Mouse (Mus musculus): ENCODE measurements around the gene Inka1.
"Not testable (repeated sequence)": the region's sequence is repeated elsewhere in the genome, so short reads cannot be mapped to it uniquely, and the experiment has no call there.

Gene Inka1

DNA sequence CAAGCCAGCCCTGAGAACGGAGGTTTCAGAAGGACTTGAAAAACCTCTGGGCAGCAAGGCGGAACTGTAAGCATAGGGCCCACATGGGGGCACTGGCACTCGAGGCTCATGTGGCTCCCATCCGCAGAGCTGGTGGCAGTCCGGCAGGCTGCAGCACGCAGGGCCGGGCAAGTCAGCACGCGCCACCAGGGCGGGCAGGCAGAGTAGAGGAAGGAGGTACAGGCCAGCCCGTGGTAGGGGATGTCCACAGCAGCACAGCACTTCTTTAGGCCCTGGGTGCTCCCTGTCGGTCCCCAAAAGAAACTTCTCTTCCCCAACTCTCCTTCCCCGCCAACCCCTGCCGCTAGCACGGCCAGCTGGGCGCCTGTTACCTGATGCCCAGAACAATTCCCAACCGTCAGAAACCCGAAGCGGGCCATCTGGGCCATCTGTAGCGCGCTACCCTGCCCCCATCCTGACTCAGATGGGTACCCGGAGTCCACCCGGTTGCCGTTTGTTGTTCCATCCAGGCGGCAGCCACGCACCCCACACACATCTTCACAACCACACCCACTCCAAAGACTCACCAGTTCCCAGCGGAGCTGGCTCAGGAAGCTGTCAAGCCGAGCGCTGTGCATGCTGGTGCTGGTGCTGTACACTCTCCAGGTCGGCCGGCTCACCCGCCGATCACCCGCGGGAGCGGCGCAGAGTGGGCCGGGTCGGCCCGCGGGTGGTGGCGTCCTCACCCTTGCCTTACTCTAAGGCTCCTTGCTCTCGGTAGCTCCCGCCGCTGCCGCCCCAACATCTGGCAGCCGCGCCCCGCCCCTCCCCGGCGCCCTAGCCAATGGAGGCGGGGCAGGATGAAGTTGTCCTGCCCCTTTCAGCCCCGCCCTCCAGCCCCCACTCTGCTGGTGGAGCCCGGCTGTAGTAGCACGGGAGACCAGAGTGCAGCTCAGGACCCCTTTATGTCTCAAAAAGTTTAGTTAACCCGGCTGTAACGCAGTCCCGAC is at the start of gene Inka1:
Gene Inka1, minus strand, starts transcription at position 749 of the 989 bp plus-strand sequence.
- peak; percentile 76 for DNase-seq

DNA sequence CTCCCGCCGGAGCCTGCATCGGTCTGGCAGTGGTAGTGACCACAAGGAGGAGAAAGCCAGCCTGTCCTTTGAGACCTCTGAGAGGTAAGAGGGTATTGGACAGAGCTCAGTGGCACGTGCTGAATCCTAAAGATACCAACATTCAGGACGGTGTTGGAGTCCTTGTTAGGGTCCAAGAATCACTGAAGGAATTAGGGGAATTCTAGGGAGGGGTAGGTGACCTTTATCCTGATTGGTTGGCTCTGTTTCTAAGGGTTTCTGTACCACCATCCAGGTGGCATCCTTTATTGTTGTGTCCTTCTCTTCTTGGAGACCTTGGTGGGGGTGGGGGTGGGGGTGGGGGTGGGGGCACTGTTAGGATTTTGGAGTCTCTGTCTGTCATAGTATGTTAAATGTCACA is 46.4 kb upstream of the Inka1 start:
- DNase-seq = no peak

DNA sequence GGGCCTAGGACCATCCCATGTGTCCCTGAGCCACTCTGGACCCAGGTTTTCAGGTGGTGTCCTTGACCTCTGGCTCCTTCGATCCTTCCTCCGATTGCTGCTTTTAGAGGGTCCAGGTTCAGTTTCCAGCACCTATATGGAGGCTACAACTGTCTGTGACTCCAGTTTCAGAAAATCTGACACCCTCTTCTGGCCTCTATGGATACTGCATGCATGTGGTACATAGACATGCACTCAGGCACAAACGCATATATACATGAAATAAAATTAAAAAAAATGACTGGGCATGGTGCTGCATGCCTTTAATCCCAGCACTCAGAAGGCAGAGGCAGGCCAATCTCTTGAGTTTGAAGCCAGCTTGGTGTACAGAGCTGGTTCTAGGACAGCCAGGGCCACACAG is 42.2 kb upstream of the Inka1 start:
- DNase-seq = no peak

DNA sequence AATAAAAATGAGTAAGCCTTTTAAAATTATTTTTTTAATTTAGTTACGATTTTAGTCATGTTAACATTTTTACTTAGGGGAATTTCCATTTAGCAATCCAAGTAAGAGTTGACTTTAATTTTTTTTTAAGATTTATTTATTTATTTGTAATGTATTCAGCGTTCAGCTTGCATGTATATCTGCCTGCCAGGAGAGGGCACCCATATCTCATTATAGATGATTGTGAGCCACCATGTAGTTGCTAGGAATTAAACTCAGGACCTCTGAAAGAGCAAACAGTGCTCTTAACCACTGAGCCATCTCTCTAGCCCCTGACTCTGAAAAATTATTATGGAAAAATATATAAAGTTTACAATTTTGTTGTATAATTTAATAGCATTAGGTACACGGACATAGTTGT is 40.9 kb upstream of the Inka1 start:
- no peak for DNase-seq

DNA sequence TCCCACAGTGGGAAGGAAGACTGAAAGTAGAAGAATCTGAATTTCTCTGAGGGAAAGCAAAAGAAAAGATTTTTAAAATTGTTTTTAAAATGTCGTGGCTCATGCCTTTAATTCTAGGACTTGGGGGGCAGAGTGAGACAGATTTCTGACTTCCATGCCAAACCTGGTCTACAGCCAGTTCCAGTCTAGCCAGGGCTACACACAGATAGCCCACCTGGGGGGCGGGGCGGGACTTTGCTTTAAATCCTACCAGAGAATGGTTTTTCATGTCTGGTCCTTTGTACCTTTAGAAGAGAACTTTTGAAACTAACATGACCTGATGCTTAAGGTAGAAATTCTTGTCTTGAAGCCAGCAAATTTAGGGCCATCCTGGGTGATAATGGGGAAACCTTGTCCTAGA is 37.5 kb upstream of the Inka1 start:
- no peak for DNase-seq

DNA sequence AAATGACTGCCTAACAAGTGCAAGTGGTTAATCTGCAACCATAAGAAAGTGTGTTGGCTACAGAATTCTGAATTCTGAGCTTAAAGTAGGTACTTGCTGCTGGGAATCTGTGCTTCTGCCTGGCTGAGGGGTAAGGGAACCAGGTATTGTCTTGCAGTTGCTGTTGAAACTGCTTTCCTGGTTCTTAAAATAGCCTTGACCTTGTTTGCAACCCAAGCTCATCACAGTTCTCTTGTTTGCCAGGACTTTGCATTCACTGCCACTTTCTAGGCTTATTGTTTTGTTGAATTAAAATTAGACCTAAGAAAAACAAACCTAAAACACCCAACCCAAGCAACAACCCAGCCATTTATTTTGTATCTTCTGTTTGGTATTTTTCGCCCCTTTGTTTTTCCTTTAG is 35.1 kb upstream of the Inka1 start:
- DNase-seq = no peak

DNA sequence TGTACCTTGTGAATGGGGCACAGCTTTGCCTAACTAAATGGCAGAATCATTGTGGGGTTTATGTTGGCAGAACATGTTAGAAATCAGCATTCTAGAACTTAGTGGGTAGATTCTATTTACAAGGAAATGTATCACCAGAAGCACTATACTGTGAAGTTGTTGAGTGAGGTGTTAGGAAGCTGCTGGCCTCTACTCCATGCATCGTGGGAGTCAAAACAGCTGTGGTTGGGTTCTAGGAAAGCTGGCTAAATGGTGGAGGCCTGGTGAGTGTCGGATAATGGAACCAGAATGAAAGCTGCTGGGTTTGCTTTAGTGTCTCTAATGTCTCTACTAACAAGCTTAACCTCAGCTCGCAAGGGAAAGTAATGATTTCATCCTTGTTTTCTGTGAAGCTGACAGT is 31.4 kb upstream of the Inka1 start:
- no peak for DNase-seq

DNA sequence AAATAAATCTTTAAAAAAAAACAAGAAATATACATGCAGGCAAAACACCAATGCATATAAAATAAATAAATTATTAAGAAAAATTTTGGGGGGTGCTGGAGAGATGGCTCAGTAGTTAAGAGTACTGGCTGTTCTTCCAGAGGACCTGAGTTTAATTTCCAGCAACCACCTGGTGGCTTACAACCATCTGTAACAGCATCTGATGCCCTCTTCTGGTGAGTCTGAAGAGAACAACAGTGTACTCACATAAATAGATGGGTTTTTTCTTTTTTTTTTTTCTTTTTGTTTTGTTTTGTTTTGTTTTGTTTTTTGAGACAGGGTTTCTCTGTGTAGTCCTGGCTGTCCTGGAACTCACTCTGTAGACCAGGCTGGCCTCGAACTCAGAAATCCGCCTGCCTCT is 27.9 kb upstream of the Inka1 start:
- DNase-seq = not testable (repeated sequence)

DNA sequence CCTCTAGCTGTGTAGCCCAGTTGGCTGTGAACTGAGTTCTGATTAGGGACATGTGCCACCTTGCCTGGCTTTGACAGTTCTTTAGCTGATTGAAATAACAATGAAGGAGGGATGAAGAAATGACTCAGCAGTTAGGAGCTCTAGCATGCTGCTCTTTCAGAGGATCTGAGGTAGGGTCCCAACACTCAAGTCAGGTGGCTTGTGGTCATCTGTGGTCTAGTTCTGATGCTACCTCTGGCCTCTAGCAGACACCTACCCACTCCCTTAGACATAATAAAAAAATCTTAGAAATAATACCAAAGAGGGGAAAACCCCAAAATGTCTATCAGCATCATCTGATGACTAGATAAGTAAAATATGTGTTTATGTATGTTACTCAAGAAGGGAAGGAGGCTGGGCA is 24.7 kb upstream of the Inka1 start:
- DNase-seq = no peak

DNA sequence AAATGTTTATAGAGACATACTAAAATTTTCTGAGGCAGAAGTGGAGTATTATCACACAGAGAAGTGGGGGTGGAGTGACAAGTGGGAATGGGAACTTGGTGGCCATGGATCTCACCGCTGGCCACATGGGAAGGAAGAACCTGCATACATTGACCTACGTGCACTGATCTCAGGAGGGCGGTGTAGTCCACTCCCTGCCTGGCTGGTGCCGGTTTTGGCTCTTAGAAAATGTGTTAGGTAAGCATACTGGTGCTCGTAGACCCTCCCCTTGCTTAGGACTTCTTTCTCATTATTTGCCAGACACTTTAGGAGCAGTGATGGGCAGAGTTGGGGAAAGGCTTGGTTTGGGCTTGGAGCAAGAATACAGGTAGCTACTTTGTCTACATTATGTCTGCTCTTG is 22.4 kb upstream of the Inka1 start:
- DNase-seq = no peak

DNA sequence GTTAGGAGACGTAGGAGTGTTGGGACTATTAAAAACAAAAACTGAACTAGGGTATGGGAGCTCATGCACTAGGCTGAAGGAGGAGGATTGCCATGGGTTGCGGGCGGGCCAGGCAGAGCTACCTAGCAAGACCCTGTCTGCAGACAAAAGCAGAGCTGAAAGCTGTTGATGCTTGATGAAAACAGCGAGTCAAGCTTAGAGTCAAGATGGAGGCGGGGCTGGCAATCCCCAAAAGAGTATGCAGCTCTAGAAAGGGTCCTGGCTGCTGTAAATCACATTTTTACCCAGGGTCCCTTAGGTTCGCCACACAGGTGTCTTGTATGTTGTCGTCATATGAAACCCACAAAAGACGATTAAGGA is 17.8 kb upstream of the Inka1 start:
- no peak for DNase-seq

DNA sequence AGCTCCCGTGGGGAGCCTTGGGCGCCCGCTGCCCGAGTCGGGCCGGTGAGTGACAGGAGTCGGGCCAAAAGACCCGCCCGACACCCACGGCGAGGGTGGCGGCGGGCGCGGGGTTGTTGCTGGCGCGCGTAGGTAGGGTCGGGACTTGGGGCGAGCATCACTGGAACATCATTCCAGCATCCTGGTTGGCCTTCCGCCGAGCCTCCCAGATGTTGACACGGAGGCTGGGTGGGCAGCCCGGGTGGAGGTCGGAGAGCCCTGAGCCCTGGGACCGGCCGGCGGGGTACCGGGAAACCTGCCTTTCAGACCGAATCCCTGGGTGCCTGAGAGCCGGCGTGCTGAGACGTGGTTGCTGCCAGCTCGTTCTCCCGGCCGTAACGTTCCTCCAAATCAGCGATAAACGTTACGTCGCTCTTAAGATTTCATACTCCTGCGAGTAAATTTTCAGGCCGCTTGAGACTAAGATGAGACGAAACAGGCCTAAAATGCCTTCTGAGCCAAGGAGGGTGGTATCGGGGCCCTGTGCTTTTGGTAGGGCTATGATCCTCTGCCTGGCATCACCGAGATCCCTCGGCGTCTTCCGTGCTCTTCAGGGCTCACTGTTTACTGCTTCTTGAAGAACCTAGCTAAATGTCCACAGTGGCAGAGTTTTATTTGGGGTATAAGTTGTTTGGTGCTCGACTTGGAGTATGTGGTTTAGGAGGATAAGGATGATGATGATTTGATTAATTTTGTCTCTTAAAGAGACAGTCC is 17.3 kb upstream of the Inka1 start:
- DNase-seq = peak; percentile 48

DNA sequence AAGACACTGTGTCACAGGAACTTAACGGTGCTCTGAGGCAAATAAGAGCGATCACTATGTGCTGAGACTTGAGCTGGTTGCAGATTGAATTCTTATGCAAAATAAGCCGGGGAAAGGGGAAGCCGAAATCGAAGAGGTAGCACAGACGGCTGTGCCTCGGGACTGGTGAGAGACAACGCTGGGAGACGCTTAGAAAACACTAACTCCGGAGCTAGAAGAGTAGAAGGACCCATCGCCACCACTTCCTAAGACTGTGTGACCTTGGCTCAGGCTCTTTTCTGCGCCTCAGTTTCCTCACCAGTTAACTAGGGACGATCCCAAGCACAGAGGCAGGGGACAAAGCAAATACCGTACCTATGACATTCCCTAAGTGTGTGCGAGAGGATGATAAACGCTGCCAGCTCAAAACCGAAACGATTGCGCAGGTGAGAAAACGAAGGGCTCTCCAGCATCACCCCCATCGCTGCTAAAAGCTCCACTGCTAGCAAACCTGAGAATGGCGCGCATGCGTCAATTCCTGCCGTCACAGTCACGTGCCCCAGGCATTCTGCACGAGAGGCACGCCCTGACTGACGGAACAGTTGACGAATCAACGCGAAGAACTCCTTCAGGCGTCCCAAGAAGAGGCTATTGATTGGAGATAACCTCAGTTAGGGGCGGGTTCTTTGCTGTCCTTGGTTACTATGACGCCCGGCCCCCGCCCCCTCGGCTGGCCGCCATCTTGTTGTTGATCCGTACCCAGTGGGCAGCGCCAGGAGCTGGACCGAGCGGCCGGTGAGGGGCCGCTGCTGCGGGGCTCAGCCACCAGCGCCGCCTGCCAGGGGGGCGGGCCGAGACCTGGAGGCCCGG is 16.5 kb upstream of the Inka1 start, which contains the start of gene Ip6k1:
Gene Ip6k1, plus strand, starts transcription at position 580 of the 849 bp plus-strand sequence.
- DNase-seq = peak; percentile 100

DNA sequence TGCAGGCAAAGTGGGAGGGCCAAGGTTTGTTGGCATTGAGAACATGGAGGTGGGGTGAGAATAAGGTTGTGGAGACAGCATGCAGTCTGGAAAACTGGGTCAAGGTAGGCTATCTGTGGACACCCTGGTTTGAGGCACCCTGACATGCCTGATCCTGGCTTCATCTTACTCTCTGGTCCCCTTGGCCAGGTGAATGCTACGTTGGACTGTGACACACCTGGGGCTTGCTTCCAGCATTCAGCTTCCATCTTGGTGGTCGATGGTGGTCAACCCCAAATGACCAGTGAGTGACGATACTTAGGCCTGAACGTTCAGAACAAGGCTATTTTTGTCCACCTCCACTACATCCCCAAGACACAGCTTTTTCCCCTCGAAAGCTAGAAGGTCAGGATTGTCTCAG is 10.4 kb upstream of the Inka1 start, which contains the start of gene Gm20662:
Gene Gm20662, plus strand, starts transcription at position 301 of the 400 bp plus-strand sequence.
- DNase-seq = no peak

DNA sequence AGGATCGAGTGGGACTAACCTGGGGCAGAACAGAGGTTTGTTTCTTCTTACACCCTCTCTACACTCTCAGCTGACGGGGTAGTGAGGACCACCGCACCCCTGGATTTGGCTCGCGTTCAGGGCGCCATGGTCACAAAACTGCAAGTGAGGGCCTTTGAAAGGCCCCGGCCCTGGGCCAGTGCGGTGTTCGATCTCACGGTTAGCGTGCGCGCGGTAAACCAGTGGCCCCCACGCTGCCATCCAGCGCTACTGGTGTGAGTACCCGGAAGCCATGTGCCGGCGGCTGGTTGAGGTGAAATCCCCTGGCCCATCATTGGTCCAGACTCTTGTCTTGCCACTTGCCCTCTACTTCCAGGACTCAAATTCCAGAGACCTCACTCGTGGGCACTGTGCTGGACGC is 9.8 kb upstream of the Inka1 start:
- DNase-seq = no peak

DNA sequence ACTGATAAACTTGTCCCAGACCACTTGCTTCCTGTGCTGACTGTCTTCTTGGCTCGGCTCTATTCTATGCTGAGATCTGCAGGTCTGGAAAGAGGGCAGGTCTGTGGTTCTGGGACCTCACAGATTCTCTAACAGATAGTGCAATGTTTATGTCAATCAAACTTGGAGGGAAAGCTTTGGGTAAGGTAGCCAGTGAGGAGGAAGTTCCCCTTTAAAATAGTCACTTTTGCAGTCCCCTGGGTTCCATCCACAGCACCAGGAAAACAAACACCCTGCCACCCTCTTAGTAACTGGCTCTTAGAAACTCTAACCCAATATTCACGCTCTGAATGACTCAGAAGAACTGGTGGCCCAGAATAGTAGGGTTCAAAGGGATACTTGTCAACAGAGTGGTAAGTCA is 8.8 kb upstream of the Inka1 start:
- no peak for DNase-seq

DNA sequence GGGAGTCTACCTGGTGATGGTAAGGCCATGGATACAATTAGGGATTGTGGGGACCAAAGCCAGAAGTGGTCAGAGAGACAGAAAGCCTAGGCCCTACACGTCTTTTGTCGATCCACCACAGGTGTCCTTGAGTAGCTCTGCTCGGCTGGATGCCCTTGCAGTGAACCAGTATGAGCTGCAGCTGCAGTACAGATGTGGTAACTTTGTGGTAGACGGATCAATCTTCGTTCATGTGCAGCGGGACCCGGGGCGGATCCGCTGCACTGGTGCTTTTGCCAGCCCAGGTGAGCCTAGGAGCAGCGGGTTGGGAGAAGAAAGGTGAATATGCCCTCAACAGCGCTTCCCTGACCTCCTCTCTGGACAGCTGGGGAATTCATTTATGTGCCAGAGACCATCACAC is 7.3 kb upstream of the Inka1 start:
- DNase-seq = no peak

DNA sequence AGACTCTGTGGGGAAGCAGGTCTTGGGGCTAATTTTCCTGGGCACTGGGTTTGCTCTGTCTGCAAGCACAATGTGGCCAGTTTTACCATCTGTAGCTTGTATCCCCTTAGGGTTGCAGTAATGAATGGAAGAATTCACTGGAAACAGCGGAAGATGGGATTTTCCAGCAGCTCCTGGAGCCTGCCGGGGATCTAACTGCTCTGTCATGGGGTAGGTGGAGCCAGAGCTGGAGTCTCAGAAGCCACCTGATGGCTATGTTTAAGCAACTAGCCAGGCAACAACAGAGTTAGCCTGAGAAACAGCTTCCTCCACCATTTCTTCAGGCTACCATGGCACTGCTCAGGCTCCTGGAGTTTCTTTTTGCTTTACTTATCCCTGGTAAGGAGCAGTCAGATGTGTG is 6.5 kb upstream of the Inka1 start, which contains the start of gene Cdhr4:
Gene Cdhr4, plus strand, starts transcription at position 301 of the 400 bp plus-strand sequence.
- DNase-seq = no peak

DNA sequence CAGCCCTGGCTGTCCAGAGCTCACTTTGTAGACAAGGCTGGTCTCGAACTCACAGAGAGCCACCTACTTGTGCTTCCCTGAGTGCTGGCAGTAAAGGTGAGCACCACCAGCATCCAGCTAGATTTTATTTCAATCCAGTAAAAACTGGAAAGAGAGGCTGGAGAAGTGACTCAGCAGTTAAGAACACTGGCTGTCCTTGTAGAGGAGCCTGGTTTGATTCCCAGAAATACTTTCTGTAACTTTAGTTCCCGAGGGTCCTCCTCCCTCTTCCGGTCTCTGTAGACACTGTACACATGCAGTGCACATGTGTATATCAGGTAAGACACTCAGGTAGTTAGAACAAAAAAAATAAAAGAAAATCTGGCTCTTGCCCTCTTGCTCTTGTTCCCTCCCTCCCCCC is 2.3 kb upstream of the Inka1 start:
- no peak for DNase-seq

DNA sequence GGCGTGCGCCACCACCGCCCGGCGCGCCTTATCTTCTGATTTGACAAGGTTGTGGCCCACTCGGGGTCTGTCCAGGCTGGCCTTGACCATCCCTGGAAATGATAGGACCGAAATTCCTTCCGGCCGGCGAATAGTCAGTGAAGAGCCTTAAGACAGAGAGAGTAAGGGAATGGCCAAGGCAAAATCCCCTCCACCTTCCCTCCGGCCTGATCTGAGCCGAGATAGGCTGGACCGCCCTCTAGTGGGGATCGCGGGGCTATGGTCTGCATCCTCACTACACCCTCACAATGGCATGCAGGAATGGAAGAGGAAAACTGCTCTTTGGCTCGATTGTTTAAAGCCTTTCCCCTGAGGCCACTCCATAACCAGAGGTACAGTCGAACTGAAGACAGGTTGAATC is 697 bp upstream of the Inka1 start:
- DNase-seq = peak; percentile 72

DNA sequence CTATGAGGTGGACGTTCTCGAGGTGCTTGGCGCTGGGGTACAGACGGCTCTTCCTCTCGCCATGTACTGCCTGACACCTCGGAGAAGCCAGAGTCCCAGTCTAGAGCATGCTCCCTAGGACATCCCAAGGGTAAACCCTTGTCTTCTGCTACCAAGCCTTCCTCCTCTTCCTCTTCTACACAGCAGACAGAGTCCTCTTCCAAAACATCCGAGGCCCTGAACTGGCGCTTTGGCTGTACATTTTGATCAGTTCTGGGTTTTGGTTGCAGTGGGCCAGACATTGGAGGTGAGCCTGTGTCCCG is 974 bp downstream of the Inka1 start:
- DNase-seq = no peak

DNA sequence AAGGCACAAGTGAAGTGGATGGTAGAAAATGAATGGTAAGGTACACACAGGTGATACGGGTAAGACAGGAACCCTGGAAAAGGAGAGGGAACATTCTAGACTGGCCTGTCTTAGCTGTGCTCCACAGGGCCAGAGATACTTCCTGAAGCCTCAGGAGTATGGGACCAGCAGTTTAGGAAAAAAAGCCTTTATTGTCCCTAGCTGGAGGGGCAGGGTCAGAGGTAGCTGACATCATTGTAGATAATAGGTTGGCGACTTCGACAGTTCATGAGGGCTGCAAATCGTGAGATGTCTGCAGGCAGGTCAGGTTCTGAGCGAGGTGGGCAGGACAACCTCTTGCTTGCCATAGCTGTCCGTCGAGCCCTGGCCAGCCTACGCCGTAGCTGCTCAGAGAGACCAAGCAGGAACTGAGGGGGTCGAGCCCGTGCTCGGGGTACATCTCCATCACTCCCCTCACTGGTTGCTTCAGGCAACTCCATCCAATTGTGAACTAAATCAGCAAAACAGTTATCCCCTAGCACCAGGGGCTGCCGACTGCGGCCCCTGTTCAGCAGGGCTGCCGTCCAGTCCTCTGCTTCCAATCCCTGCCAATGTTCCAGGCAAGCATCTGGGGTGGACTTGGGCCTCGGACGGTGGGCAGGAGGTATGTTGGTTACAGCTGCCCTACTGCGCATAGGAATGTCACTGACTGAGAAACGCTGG is 1.5 kb downstream of the Inka1 start:
- no peak for DNase-seq
